Mouse (Mus musculus) hindbrain, embryonic 14.5 days (tissue): ENCODE measurements around the gene Dnajb1. TPM values are rescaled to one million over a fixed set of nuclear protein-coding genes. Genes with fewer than 3 reads are reported as not detected.

Source experiments
- ATAC-seq: fragments of 200-750 bp; cut with Nextera tagmentation; 2 replicates; pipeline ENCODE4 v1.8.0; 2017; ENCODE audit warnings: moderate number of reproducible peaks, mild to moderate bottlenecking, moderate TSS enrichment, moderate library complexity; ENCODE audit not compliant: low FRiP score
- DNase-seq: peaks from one replicate; pipeline ENCODE4 v3.0.0-alpha.2; 2015; ENCODE audit warnings: low spot score
- H3K27ac ChIP-seq: fragments of 300-500 bp; sonication (generic); 2 replicates; pipeline ENCODE4 v1.5.1; 2014; ENCODE audit warnings: mild to moderate bottlenecking, moderate library complexity
- H3K27me3 ChIP-seq: fragments of 300-500 bp; sonication (generic); 2 replicates; pipeline ENCODE4 v1.6.1; 2014; ENCODE audit warnings: mild to moderate bottlenecking, low read length, mixed read lengths; ENCODE audit not compliant: control insufficient read depth, insufficient read depth
- H3K36me3 ChIP-seq: fragments of 300-500 bp; sonication (generic); replicated peaks from 2 replicates; pipeline ENCODE4 v1.6.1; 2014; ENCODE audit not compliant: control insufficient read depth, insufficient read depth
- H3K4me1 ChIP-seq: fragments of 300-500 bp; sonication (generic); replicated peaks from 2 replicates; pipeline ENCODE4 v1.6.1; 2014; ENCODE audit warnings: antibody characterized with exemption, low read length, mixed read lengths; ENCODE audit not compliant: control insufficient read depth, insufficient read depth
- H3K4me2 ChIP-seq: fragments of 300-500 bp; sonication (generic); replicated peaks from 2 replicates; pipeline ENCODE4 v1.6.1; 2014; ENCODE audit warnings: mild to moderate bottlenecking, moderate library complexity
- H3K4me3 ChIP-seq: fragments of 300-500 bp; sonication (generic); replicated peaks from 2 replicates; pipeline ENCODE4 v1.5.1; 2014; ENCODE audit warnings: mild to moderate bottlenecking, low read length
- H3K9ac ChIP-seq: fragments of 300-500 bp; sonication (generic); 2 replicates; pipeline ENCODE4 v1.6.1; 2014
- H3K9me3 ChIP-seq: fragments of 300-500 bp; sonication (generic); 2 replicates; pipeline ENCODE4 v1.6.1; 2016; ENCODE audit warnings: low read length; ENCODE audit not compliant: control insufficient read depth
- WGBS: fragments of 180-500 bp; shearing (Covaris S2); extraction: QIAGEN DNeasy Blood & Tissue Kit; methylation state at CpG from one replicate; pipeline ENCODE4 v1.1.7; 2014; 5-methylcytosine and 5-hydroxymethylcytosine counted together
- polyA plus RNA-seq: library from polyadenylated mRNA; unstranded; fragments of >200 nt; fragmentation: Nextera tagmentation; extraction: Ambion mirVana; gene quantifications from 2 replicates; pipeline ENCODE4 v1.2.1, GENCODE M21; 2014

Dnajb1 gene
- polyA plus RNA-seq, 1 experiment from 2014 or later, result 45.8 TPM

DNA sequence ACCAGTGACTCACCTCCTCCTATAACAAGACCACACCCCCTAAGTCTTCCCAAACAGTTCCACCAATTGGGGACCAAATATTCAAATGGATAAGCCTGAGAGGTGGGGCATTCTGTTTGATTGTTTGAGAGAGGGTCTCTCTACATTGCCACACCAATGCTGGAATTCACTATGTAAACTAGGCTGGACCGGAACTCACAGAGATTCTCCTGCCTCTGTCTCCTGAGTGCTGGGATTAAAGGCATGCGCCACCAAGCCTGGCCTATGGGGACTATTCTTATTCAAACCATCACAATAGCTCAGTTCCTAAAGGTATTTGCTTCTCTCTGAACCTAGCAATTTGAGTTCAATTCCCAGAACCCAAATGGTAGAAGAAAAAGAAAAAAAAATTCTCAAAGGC is 10.6 kb downstream of the Dnajb1 start:
- no peaks in the 10 kb centered on the region for H3K27me3 ChIP-seq
- H3K4me1 ChIP-seq, result no peaks in the 10 kb centered on the region
- no peaks in the 10 kb centered on the region for H3K9me3 ChIP-seq
- DNase-seq (no peak), ATAC-seq (no peak)
- no peak overlapping the region for H3K9ac ChIP-seq
- no peak overlapping the region for H3K27ac ChIP-seq
- H3K36me3 ChIP-seq, result peaks cover 10% of the 10 kb centered on the region; the same call in 1 of the 2 replicates
- H3K4me2 ChIP-seq, result no peak overlapping the region
- H3K4me3 ChIP-seq, result no peak overlapping the region
- 88% methylated on average over 2 of the region's 2 CpGs for WGBS

DNA sequence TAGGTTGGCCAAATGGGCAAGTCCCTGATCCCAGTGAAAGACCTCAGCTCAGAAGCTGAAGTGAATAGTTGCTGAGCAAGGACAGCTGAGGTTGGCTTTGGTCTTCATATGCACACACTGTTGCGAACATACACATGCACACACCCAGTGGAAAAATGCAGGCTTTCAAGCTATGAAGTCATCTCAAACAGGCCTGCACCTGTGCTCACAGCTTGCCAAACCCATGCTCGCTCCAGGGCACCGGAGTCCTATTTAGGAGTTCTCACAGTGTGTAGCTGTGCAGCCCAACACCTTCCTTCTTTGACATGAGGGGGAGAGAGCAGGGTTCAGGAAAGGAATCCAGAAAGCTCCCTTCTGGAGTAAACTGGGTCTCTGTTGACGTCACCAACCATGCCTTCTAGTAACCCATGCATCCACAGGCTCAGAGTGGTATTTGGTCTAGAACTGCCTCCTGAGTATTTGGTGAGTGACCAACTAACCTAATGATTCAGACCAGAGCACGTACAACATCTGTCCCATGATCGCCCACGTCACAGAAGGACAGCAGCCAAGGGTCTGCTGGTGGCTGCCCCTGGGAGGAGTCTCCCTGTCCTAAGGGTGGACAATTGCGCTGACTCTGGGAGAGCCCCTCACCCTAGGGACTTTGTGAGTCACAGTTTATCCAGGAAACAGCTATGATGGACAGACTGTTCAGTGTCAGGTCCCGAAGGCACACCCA is 11.7 kb downstream of the Dnajb1 start:
- no peaks in the 10 kb centered on the region; the same call in 1 of the 2 replicates for H3K36me3 ChIP-seq
- H3K9me3 ChIP-seq, result no peaks in the 10 kb centered on the region
- no peak for DNase-seq
- no peak overlapping the region for H3K4me2 ChIP-seq
- H3K4me1 ChIP-seq, result no peaks in the 10 kb centered on the region
- WGBS, result 87% methylated on average over 9 of the region's 9 CpGs
- no peak overlapping the region for H3K27ac ChIP-seq
- no peaks in the 10 kb centered on the region for H3K27me3 ChIP-seq
- H3K9ac ChIP-seq, result no peak overlapping the region
- H3K4me3 ChIP-seq, result no peak overlapping the region
- no peak for ATAC-seq

DNA sequence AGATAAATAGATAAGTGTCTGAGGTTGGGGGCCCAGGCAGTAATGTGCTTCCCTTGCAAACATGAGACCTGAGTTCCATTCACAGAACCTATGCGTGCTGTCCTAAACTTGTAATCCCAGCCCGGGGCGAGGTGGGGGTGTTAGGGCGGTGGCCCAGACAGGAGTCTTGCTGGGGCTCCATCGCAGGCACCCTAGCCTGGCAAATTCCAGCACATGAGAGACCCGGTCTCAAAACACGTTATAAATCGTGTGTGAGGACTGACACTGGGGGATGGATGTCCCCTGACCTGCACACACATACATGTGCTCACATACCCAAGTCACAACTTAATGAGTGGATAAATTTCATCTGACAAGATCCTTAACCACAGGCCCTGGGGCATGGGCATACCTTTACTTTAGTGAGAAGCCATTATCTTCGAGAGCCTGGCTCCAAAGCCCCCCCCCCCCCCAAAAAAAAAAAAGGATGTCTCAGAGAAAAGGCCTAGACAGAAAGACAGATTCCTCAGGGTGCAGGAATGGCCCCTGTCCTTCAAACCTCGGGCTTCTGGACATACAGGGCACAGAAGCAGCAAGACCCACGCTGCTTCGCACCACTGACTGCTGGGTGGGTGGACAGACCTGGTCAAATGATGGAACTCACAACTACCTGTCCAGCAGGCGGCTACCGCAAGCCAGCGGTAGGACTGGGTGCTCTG is 13.8 kb downstream of the Dnajb1 start:
- peak overlapping the region; percentile 36 for H3K4me3 ChIP-seq
- peak overlapping the region; percentile 66 for H3K9ac ChIP-seq
- H3K4me2 ChIP-seq, result peak overlapping the region; percentile 70
- ATAC-seq, result no peak
- no peaks in the 10 kb centered on the region for H3K36me3 ChIP-seq
- no peak for DNase-seq
- no peaks in the 10 kb centered on the region for H3K27me3 ChIP-seq
- H3K27ac ChIP-seq, result 0 out of 2 replicates have a peak overlapping the region, but pooled peaks have one; percentile 6
- H3K4me1 ChIP-seq, result no peaks in the 10 kb centered on the region
- no peaks in the 10 kb centered on the region for H3K9me3 ChIP-seq
- 57% methylated on average over 15 of the region's 15 CpGs for WGBS

DNA sequence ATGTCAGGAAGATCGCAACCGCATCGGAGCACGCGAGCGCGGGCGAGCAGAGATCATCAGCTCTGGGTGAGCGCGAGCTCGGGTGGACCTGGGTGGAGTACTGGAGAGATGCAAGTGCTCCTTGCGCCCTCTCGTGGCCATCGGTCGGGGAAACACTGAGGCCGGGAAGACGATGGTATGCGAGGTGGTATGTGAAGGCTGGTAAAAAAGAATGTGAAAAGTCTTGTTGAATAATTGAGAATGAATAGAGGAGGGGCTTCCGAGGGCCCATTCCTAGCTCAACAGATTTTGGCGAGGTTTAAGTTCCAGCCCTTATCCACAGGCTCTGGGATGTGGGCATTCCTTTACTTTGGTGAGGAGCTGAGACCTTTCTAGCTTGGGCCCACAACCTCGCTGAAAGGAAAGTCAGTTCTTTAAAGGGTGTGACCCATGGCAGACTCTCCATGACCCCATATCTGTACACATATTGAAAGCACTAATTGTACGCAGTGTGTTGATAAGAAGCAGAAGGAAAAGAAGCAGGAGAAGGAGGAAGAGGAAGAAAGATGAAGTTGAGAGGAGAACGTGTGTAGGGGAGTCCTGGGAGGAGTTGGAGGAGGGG is 14.5 kb downstream of the Dnajb1 start:
- Histone ChIP-seq H3K36me3 (no peaks in the 10 kb centered on the region), H3K4me2 (peak overlapping the region; percentile 70), H3K4me3 (peak overlapping the region; percentile 36), H3K27ac (0 out of 2 replicates have a peak overlapping the region, but pooled peaks have one; percentile 6), H3K4me1 (no peaks in the 10 kb centered on the region), H3K27me3 (no peaks in the 10 kb centered on the region), H3K9ac (peak overlapping the region; percentile 66), H3K9me3 (no peaks in the 10 kb centered on the region)
- DNase-seq (peak; percentile 88), ATAC-seq (peak; percentile 93)
- 10% methylated on average over 23 of the region's 23 CpGs for WGBS

DNA sequence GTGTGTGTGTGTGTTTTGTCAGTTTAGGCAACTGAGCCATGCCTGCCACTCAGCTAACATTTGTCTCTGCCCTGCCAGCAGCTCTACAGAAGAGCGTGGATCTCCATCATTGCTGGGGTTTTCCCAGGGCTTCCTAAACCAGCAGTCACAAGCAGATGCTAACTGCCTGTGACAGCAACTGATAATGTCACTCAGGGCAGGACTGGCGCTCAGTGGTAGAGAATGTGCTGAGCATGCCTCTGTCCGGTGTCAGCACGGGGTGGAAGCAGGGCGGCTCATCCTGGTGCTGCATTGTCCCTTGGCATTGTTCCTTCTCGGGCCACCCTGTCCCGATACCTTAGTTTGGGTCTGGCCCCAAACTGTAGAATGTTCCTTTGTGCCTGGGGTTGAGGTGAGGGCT is 15.6 kb downstream of the Dnajb1 start:
- no peaks in the 10 kb centered on the region for H3K36me3 ChIP-seq
- no peak overlapping the region for H3K9ac ChIP-seq
- no peak overlapping the region for H3K4me2 ChIP-seq
- no peaks in the 10 kb centered on the region for H3K27me3 ChIP-seq
- WGBS, result 91% methylated on average over 7 of the region's 7 CpGs
- no peak overlapping the region for H3K27ac ChIP-seq
- DNase-seq (no peak), ATAC-seq (no peak)
- no peaks in the 10 kb centered on the region for H3K9me3 ChIP-seq
- H3K4me1 ChIP-seq, result no peaks in the 10 kb centered on the region
- no peak overlapping the region for H3K4me3 ChIP-seq

DNA sequence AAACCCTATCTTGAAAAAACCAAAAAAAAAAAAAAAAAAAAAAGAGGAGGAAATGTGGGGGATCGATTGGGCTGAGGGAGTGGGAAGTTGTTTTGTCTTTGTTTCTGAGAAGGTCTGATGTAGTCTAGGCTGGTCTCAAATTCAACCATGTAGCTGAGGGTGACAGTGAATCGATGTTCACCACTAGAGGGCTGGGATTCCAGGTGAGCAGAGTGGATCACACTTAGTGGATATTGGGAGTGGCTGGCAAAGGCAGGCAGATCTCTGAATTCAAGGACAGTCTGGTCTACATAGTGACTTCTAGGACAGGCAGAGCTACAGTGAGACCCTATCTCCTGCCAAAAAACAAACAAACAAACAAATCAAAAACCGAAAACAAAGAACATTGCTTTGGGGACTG is 16.7 kb downstream of the Dnajb1 start:
- ATAC-seq, result no peak
- WGBS, result 34% methylated on average over 3 of the region's 3 CpGs
- no peaks in the 10 kb centered on the region for H3K27me3 ChIP-seq
- H3K4me2 ChIP-seq, result no peak overlapping the region
- H3K4me3 ChIP-seq, result no peak overlapping the region
- no peak overlapping the region for H3K9ac ChIP-seq
- H3K27ac ChIP-seq, result no peak overlapping the region
- DNase-seq, result peak; percentile 70
- no peaks in the 10 kb centered on the region for H3K4me1 ChIP-seq
- H3K36me3 ChIP-seq, result no peaks in the 10 kb centered on the region
- H3K9me3 ChIP-seq, result no peaks in the 10 kb centered on the region

DNA sequence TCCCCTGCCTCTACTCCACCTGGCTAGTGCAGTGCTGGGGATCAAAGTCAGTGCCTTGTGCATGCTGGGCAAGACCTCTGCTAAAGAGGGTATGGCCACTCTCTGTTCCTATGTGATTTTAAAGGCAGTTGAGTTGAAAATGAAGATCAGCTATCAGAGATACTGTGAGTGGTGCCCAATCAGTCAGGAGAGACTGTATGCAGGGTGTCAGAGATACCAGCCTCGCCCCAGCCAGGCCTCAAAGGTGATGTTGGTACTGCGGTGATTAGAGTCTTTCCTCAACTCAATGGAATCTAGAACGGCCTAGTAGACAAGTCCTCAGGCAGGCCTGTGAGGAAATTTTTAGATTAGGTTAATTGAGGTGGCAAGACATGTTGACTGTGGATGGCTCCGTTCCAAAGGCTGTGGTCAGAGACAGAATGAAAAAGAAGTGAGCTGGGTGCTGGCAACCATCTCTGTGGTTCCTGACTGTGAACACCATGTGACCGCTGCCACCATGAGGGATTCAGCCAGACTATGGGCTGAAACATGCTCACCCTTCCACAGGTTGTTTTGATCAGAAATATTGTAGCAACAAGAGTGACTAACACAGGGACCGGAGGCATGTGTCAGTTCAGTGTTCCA is 17.8 kb downstream of the Dnajb1 start:
- 93% methylated on average over 6 of the region's 6 CpGs for WGBS
- H3K4me2 ChIP-seq, result no peak overlapping the region
- no peaks in the 10 kb centered on the region for H3K9me3 ChIP-seq
- DNase-seq (no peak), ATAC-seq (no peak)
- no peaks in the 10 kb centered on the region for H3K36me3 ChIP-seq
- H3K4me1 ChIP-seq, result no peaks in the 10 kb centered on the region
- H3K4me3 ChIP-seq, result no peak overlapping the region
- no peak overlapping the region for H3K27ac ChIP-seq
- H3K27me3 ChIP-seq, result no peaks in the 10 kb centered on the region
- no peak overlapping the region for H3K9ac ChIP-seq

GRCm38 (mm10) chr8:83632083-83632707 is 24.2 kb downstream of the Dnajb1 start:
- WGBS, result 91% methylated on average over 7 of the region's 7 CpGs
- ATAC-seq, result no peak
- Histone ChIP-seq H3K9ac (no peak overlapping the region), H3K27me3 (no peaks in the 10 kb centered on the region), H3K4me1 (no peaks in the 10 kb centered on the region), H3K9me3 (0 out of 2 replicates have a peak, but pooled peaks cover 4% of the 10 kb centered on the region), H3K4me3 (no peak overlapping the region), H3K36me3 (no peaks in the 10 kb centered on the region), H3K4me2 (no peak overlapping the region), H3K27ac (no peak overlapping the region)
- DNase-seq, result no peak

DNA sequence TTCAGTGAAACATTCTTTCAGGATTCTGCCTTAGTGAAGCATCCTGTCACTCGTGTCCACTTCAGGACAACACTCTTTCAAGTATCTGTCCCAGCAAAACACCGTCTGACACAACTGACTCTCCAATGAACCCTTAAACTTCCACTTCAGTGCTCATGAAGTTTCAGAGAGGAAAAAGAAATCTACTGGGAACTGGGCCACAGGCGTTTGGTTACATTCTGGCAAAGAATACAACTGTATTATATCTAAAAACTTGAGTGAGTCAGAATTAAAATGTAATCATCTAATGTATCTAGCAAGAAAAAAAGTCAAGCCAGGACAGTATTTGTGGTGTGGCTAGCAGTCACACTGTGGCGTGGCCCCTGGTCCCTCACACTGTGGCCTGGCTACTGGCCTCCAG is 30.9 kb downstream of the Dnajb1 start:
- Histone ChIP-seq H3K27me3 (no peaks in the 10 kb centered on the region), H3K9ac (no peak overlapping the region), H3K9me3 (0 out of 2 replicates have a peak, but pooled peaks cover 4% of the 10 kb centered on the region), H3K4me1 (no peaks in the 10 kb centered on the region), H3K4me2 (no peak overlapping the region), H3K27ac (no peak overlapping the region), H3K36me3 (no peaks in the 10 kb centered on the region), H3K4me3 (no peak overlapping the region)
- 80% methylated on average over 4 of the region's 4 CpGs for WGBS
- ATAC-seq (no peak), DNase-seq (no peak)
